Mouse (Mus musculus): ENCODE measurements around the gene Ankrd63. TPM values are rescaled to one million over a fixed set of nuclear protein-coding genes. Genes with fewer than 3 reads are reported as not detected.

Gene Ankrd63
- polyA plus RNA-seq, 1 experiment from 2014 or later: not detected

DNA sequence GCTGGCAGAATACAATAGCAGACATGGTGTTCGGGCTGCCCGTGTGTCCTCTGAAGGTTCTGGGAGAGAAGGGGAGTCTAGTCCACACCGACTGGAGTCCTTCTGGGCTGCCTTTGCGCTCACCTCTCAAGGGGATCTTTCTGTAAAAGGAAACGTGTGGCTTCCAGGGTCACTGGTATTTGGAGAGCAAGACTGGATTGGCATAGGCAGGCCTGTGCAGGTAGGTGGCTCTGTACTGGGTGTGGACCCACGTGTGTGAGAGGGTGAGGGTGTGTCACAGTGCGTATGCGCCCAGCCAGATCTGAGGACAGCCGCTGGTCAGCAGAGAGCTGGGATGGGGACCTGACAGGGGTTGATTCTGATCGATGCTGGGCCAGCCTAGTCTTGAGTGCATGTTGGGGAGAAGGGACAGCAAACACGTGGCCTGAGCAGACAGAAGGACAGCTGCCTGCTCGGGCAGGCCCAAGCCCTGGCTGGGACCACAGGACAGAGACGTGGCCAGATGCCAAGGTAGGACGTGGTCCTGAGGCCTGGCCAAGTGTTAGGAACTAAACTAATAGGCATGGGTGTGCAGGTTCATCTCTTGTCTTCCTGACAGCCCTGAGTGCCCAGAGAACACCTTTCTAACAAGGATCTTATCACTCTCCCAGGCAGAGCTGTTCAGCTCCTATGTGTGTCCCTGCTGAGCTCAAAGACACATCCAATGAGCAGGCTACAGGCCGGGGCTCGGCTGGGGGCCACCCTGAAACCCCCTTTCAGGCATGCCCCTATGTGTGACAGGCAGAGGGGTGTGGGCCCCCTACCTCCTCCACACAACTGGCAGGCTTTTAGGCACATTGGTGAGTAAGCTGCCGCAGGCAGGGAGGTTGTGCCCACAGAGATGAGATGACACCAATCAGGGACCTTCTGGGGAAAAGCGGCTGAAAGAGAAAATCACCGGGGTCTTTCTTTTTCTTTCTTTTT, 39.7 kb downstream of the Ankrd63 start:
- Histone ChIP-seq H3K9ac (ENCODE audit: low read depth, low read length) (peak overlapping the region; percentile 63), H3K4me1 (replicated peaks; ENCODE audit: control insufficient read depth, insufficient read depth, low read length) (peaks cover 49% of the 10 kb centered on the region)
- DNase-seq (ENCODE audit: low spot score): no peak

DNA sequence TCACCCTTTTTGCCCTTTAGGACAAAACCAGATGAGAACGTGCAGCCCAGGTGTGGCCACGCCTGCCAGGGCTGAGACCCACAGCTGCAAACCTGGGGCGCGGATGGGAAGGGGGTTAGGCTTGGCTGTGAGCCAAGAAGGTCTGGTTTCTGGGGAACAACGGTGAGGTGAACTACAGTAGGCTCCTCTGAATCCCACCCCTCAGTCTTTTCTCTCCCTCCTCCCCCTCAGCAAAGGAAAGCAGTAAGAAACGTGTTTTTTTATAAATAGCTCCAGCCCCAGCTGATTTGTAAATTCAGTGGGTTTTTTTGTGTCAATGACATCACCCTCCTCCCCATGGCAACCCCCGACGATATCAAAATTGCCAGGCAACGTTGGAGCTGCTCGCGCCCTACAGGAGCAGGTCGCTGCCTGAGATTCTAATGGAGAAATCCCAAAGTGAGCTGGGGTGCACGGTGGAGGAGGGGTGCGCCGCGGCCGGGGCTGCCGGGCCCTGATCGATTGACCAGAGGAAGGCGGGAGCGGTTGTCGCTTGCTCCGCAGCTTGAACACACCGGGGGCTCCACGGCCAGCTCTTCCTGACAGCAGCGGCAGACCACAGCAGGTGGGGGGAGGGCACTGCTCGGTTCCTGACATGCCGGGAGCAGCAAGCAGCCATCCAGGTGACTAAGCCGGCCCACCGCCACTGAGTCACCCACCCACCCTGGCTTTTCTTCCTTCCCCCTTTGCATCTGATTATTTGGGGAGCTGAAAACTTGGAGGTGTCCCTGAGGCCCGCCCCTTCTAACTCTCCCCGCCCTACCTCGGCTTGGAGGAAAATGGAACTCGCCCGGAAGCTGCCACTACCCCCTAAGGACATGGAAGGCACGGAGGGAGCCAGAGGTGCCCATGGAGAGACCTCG, 40.6 kb downstream of the Ankrd63 start, which contains the start of gene Pak6:
Pak6 (plus strand) TSS at position 402 of the 902 bp plus-strand sequence.
- H3K4me2 ChIP-seq: peak within 1 kb of the TSS; percentile 88
- H3K9me3 ChIP-seq (ENCODE audit: control insufficient read depth, low read length): no peaks in the 10 kb centered on the region
- H3K9ac ChIP-seq (ENCODE audit: low read depth, low read length): peak within 1 kb of the TSS; percentile 63
- peaks cover 57% of the 10 kb centered on the region for H3K4me1 ChIP-seq (replicated peaks; ENCODE audit: control insufficient read depth, insufficient read depth, low read length)
- DNase-seq (ENCODE audit: low spot score): peak; percentile 61
- ATAC-seq (replicated peaks; ENCODE audit: low FRiP score): no peak
- no peaks in the 10 kb centered on the region for H3K36me3 ChIP-seq (ENCODE audit: control insufficient read depth, insufficient read depth, low read length)
- peaks cover 3% of the 10 kb centered on the region; the same call in 1 of the 2 replicates for H3K27me3 ChIP-seq (replicated peaks; ENCODE audit: control insufficient read depth, insufficient read depth, low read length)
- H3K27ac ChIP-seq (ENCODE audit: low read depth, low read length): peak within 1 kb of the TSS; percentile 46
- H3K4me3 ChIP-seq (ENCODE audit: low read depth, low read length): peak within 1 kb of the TSS; percentile 57
- WGBS: 3% methylated on average over 37 of the region's 37 CpGs

More for the DNA sequence above, 39.7 kb downstream of the Ankrd63 start:
- Histone ChIP-seq H3K9me3 (ENCODE audit: control insufficient read depth, low read length) (no peaks in the 10 kb centered on the region), H3K36me3 (ENCODE audit: control insufficient read depth, insufficient read depth, low read length) (no peaks in the 10 kb centered on the region), H3K27ac (ENCODE audit: low read depth, low read length) (peak overlapping the region; percentile 36), H3K4me2 (peak overlapping the region; percentile 88), H3K27me3 (replicated peaks; ENCODE audit: control insufficient read depth, insufficient read depth, low read length) (peaks cover 3% of the 10 kb centered on the region; the same call in 1 of the 2 replicates), H3K4me3 (ENCODE audit: low read depth, low read length) (peak overlapping the region; percentile 57)
- ATAC-seq (replicated peaks; ENCODE audit: low FRiP score): 0 out of 2 replicates have a peak, but pooled peaks have one; percentile 16
- 51% methylated on average over 19 of the region's 19 CpGs for WGBS

DNA sequence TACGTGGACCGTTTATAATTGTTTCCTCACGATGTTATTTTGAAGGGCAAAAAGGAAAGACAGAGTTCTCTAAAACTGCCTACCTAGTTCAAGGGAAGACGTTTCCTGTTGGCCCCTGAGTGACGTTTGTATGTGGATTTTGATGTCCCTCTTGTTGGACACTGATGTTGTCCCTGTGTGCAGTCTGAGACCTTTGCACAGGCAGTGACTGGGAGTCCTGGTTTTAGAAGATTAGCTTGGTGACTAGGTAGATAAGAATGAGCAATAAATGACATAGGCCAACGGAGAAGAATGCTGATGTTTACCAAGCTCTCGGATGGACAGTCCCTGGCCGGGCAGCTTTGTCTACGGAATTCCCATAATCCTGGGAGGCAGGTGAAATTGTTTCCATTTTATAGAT, 41.9 kb downstream of the Ankrd63 start:
- H3K27ac ChIP-seq (ENCODE audit: low read depth, low read length): peak overlapping the region; percentile 46
- no peaks in the 10 kb centered on the region for H3K36me3 ChIP-seq (ENCODE audit: control insufficient read depth, insufficient read depth, low read length)
- H3K4me1 ChIP-seq (replicated peaks; ENCODE audit: control insufficient read depth, insufficient read depth, low read length): peaks cover 65% of the 10 kb centered on the region
- DNase-seq (ENCODE audit: low spot score): no peak
- H3K4me2 ChIP-seq: peak overlapping the region; percentile 1; the same call in 1 of the 2 replicates
- 56% methylated on average over 9 of the region's 9 CpGs for whole genome bisulfite sequencing
- H3K27me3 ChIP-seq (replicated peaks; ENCODE audit: control insufficient read depth, insufficient read depth, low read length): peaks cover 3% of the 10 kb centered on the region; the same call in 1 of the 2 replicates
- 0 out of 2 replicates have a peak overlapping the region, but pooled peaks have one; percentile 39 for H3K9ac ChIP-seq (ENCODE audit: low read depth, low read length)
- no peaks in the 10 kb centered on the region for H3K9me3 ChIP-seq (ENCODE audit: control insufficient read depth, low read length)
- H3K4me3 ChIP-seq (ENCODE audit: low read depth, low read length): no peak overlapping the region
- ATAC-seq (replicated peaks; ENCODE audit: low FRiP score): no peak

DNA sequence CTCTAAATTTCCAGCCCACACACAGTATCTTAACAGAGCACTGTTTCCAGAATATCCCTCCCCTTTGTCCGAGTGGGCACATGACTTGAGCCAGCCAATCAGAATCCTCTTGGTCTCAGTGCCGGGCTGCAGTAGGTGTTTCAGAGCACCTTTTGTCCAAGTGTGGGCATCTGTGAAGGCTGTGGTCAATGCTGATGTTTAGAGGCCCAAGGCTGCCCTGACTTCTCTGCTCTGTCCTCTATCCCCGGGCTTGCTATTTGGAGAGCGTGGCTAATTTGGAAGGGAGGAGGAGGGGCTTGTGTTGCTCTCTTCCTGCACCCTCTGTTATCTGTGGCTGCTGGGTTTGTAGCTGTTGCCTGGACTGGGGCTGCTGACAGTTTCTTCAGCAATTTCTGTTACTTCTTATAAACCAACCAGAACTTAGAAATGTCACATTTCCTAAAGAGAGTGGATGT, 43.7 kb downstream of the Ankrd63 start:
- Histone ChIP-seq H3K9me3 (ENCODE audit: control insufficient read depth, low read length) (no peaks in the 10 kb centered on the region), H3K27ac (ENCODE audit: low read depth, low read length) (peak overlapping the region; percentile 96), H3K4me1 (replicated peaks; ENCODE audit: control insufficient read depth, insufficient read depth, low read length) (peaks cover 66% of the 10 kb centered on the region), H3K4me3 (ENCODE audit: low read depth, low read length) (peak overlapping the region; percentile 40), H3K4me2 (peak overlapping the region; percentile 65), H3K27me3 (replicated peaks; ENCODE audit: control insufficient read depth, insufficient read depth, low read length) (peaks cover 3% of the 10 kb centered on the region; the same call in 1 of the 2 replicates), H3K9ac (ENCODE audit: low read depth, low read length) (peak overlapping the region; percentile 55), H3K36me3 (ENCODE audit: control insufficient read depth, insufficient read depth, low read length) (no peaks in the 10 kb centered on the region)
- DNase-seq (ENCODE audit: low spot score) (peak; percentile 78), ATAC-seq (replicated peaks; ENCODE audit: low FRiP score) (peak; percentile 78)
- WGBS: 0% methylated on average over 4 of the region's 4 CpGs

DNA sequence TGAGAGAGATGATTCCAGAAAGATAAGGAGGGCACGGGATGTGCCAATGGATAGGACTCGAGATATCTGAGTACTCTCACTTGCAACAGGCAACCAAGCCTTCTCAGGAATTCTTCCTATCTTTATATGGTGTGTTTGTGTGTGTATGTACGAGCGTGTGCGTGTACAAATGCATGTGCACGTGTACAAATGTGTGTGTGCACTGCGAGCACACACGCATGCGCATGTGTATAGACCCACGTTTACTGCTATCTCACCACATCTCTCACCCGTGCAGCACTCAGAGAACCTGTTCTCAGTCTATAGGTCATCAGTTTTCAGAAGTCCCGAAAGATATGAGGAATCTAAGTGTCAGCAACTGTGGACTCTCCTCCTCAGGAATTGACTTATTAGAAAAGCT, 44.3 kb downstream of the Ankrd63 start:
- 57% methylated on average over 12 of the region's 12 CpGs for WGBS
- ATAC-seq (replicated peaks; ENCODE audit: low FRiP score): peak; percentile 21
- Histone ChIP-seq H3K4me2 (peak overlapping the region; percentile 65), H3K4me3 (ENCODE audit: low read depth, low read length) (peak overlapping the region; percentile 40), H3K4me1 (replicated peaks; ENCODE audit: control insufficient read depth, insufficient read depth, low read length) (peaks cover 62% of the 10 kb centered on the region), H3K9me3 (ENCODE audit: control insufficient read depth, low read length) (no peaks in the 10 kb centered on the region), H3K9ac (ENCODE audit: low read depth, low read length) (peak overlapping the region; percentile 55), H3K27me3 (replicated peaks; ENCODE audit: control insufficient read depth, insufficient read depth, low read length) (peaks cover 3% of the 10 kb centered on the region; the same call in 1 of the 2 replicates), H3K27ac (ENCODE audit: low read depth, low read length) (peak overlapping the region; percentile 96), H3K36me3 (ENCODE audit: control insufficient read depth, insufficient read depth, low read length) (no peaks in the 10 kb centered on the region)
- peak; percentile 44 for DNase-seq (ENCODE audit: low spot score)

DNA sequence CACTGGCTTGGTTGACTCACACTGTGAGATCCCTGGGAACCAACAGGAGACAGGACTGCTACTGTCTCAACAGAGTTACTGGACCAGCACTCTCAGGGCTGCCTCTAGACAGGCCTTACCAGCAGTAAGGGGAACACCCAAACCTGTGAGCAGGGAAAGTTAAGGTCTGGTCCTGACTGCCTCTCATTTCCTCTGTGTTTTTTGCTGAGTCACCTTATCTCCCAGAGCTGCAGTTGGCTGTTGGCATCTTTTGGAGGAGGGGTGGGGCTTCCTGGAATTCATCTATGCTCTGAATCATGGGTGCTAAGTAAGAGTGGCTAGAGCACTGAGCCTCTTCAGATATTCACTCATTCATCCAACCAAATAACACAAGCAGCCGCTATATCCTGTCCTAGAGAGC, 44.7 kb downstream of the Ankrd63 start:
- peak; percentile 80 for ATAC-seq (replicated peaks; ENCODE audit: low FRiP score)

DNA sequence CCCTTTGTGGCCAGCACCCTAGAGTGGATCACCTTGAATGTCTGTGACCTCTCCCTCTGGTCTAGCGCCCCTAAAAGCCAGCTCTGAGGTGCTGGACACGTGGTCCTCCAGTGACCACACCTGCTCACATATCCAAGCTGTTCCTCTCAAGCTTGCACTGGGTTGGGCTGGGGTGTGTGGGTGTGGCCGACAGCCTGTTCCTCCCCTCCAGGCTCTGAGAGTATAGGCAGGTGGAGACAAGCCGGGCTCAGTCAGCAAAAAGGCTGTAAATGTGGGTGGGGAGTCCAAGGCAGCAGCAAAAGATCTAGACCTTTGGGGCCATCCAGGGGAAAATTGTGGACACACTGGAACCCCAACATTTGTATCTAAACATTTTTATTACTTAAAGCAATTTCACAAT, 45.3 kb downstream of the Ankrd63 start:
- DNase-seq (ENCODE audit: low spot score): peak; percentile 56

More for the DNA sequence above, 44.7 kb downstream of the Ankrd63 start:
- peak overlapping the region; percentile 65 for H3K4me2 ChIP-seq
- H3K27me3 ChIP-seq (replicated peaks; ENCODE audit: control insufficient read depth, insufficient read depth, low read length): peaks cover 3% of the 10 kb centered on the region; the same call in 1 of the 2 replicates
- peak overlapping the region; percentile 40 for H3K4me3 ChIP-seq (ENCODE audit: low read depth, low read length)
- H3K9ac ChIP-seq (ENCODE audit: low read depth, low read length): peak overlapping the region; percentile 65
- H3K4me1 ChIP-seq (replicated peaks; ENCODE audit: control insufficient read depth, insufficient read depth, low read length): peaks cover 57% of the 10 kb centered on the region
- no peaks in the 10 kb centered on the region for H3K9me3 ChIP-seq (ENCODE audit: control insufficient read depth, low read length)
- WGBS: 37% methylated on average over 1 of the region's 1 CpGs
- H3K36me3 ChIP-seq (ENCODE audit: control insufficient read depth, insufficient read depth, low read length): no peaks in the 10 kb centered on the region
- peak; percentile 50 for DNase-seq (ENCODE audit: low spot score)
- H3K27ac ChIP-seq (ENCODE audit: low read depth, low read length): peak overlapping the region; percentile 96

More for the DNA sequence above, 45.3 kb downstream of the Ankrd63 start:
- H3K4me3 ChIP-seq (ENCODE audit: low read depth, low read length): no peak overlapping the region
- H3K9ac ChIP-seq (ENCODE audit: low read depth, low read length): peak overlapping the region; percentile 65
- WGBS: 29% methylated on average over 4 of the region's 4 CpGs
- no peaks in the 10 kb centered on the region for H3K27me3 ChIP-seq (replicated peaks; ENCODE audit: control insufficient read depth, insufficient read depth, low read length)
- H3K4me2 ChIP-seq: peak overlapping the region; percentile 65
- H3K27ac ChIP-seq (ENCODE audit: low read depth, low read length): peak overlapping the region; percentile 96
- peaks cover 51% of the 10 kb centered on the region for H3K4me1 ChIP-seq (replicated peaks; ENCODE audit: control insufficient read depth, insufficient read depth, low read length)
- H3K9me3 ChIP-seq (ENCODE audit: control insufficient read depth, low read length): no peaks in the 10 kb centered on the region
- peak; percentile 83 for ATAC-seq (replicated peaks; ENCODE audit: low FRiP score)
- H3K36me3 ChIP-seq (ENCODE audit: control insufficient read depth, insufficient read depth, low read length): no peaks in the 10 kb centered on the region
